Mouse (Mus musculus) midbrain, embryonic 12.5 days (tissue): Measurements from ENCODE around the gene Alyref. TPM values are rescaled to one million over a fixed set of nuclear protein-coding genes. Genes with fewer than 3 reads are reported as not detected.
"Not testable (repeated sequence)": the region's sequence is repeated elsewhere in the genome, so short reads cannot be mapped to it uniquely, and the experiment has no call there.

ENCODE experiments used
- ATAC-seq: fragments of 200-750 bp; cut with Nextera tagmentation; 2 replicates; pipeline ENCODE4 v1.8.0; 2017; ENCODE audit warnings: low read depth, moderate TSS enrichment, moderate library complexity; ENCODE audit not compliant: low FRiP score
- H3K27ac ChIP-seq: fragments of 300-500 bp; sonication (generic); replicated peaks from 2 replicates; pipeline ENCODE4 v1.5.1; 2016; ENCODE audit warnings: mild to moderate bottlenecking
- H3K27me3 ChIP-seq: fragments of 300-500 bp; sonication (generic); 2 replicates; pipeline ENCODE4 v1.6.1; 2016; ENCODE audit warnings: mild to moderate bottlenecking
- H3K36me3 ChIP-seq: fragments of 300-500 bp; sonication (generic); 2 replicates; pipeline ENCODE4 v1.6.1; 2016
- H3K4me1 ChIP-seq: fragments of 300-500 bp; sonication (generic); 2 replicates; pipeline ENCODE4 v1.6.1; 2016
- H3K4me2 ChIP-seq: fragments of 300-500 bp; sonication (generic); replicated peaks from 2 replicates; pipeline ENCODE4 v1.6.1; 2016; ENCODE audit warnings: mild to moderate bottlenecking, moderate library complexity
- H3K4me3 ChIP-seq: fragments of 300-500 bp; sonication (generic); 2 replicates; pipeline ENCODE4 v1.5.1; 2016; ENCODE audit warnings: mild to moderate bottlenecking
- H3K9ac ChIP-seq: fragments of 300-500 bp; sonication (generic); replicated peaks from 2 replicates; pipeline ENCODE4 v1.6.1; 2016; ENCODE audit warnings: mild to moderate bottlenecking, moderate library complexity
- H3K9me3 ChIP-seq: fragments of 300-500 bp; sonication (generic); 2 replicates; pipeline ENCODE4 v1.6.1; 2016; ENCODE audit warnings: mild to moderate bottlenecking
- WGBS: fragments of 180-500 bp; shearing (Covaris S2); methylation state at CpG from one replicate; pipeline ENCODE4 v1.1.7; 2016; 5-methylcytosine and 5-hydroxymethylcytosine counted together
- polyA plus RNA-seq: library from polyadenylated mRNA; unstranded; fragments of >200 nt; fragmentation: Nextera tagmentation; extraction: Ambion mirVana; gene quantifications from 2 replicates; pipeline ENCODE4 v1.2.1, GENCODE M21; 2016

Gene Alyref
- polyA plus RNA-seq, 1 experiment from 2014 or later, result 655 TPM

- Histone ChIP-seq H3K4me2 (no peak overlapping the region), H3K36me3 (peaks cover 76% of the 10 kb centered on the region), H3K9ac (0 out of 2 replicates have a peak overlapping the region, but pooled peaks have one; percentile 47), H3K27ac (no peak overlapping the region), H3K4me3 (no peak overlapping the region), H3K27me3 (peaks cover 37% of the 10 kb centered on the region), H3K4me1 (peaks cover 22% of the 10 kb centered on the region), H3K9me3 (no peaks in the 10 kb centered on the region)
- no peak for ATAC-seq
- 30% methylated on average over 8 of the region's 8 CpGs for WGBS
These were observed 11.1 kb upstream of the Alyref start for GRCm38 (mm10) chr11:120609250-120609649.

GRCm38 (mm10) chr11:120608241-120609034, 10.3 kb upstream of the Alyref start, which contains the start of gene Npb:
TSS of gene Npb (plus strand) at chr11:120608477.
- 6% methylated on average over 45 of the region's 45 CpGs for WGBS

GRCm38 (mm10) chr11:120606764-120607163, 8.6 kb upstream of the Alyref start:
- Histone ChIP-seq H3K4me2 (no peak overlapping the region), H3K9ac (no peak overlapping the region), H3K27me3 (peaks cover 37% of the 10 kb centered on the region), H3K4me1 (peaks cover 19% of the 10 kb centered on the region), H3K36me3 (peaks cover 76% of the 10 kb centered on the region), H3K27ac (no peak overlapping the region), H3K4me3 (no peak overlapping the region), H3K9me3 (no peaks in the 10 kb centered on the region)
- no peak for ATAC-seq
- WGBS, result 83% methylated on average over 4 of the region's 4 CpGs

More at GRCm38 (mm10) chr11:120608241-120609034, 10.3 kb upstream of the Alyref start, which contains the start of gene Npb:
- peak within 1 kb of the TSS; percentile 21 for H3K4me3 ChIP-seq
- no peaks in the 10 kb centered on the region for H3K9me3 ChIP-seq
- H3K36me3 ChIP-seq, result peaks cover 76% of the 10 kb centered on the region
- no peak within 1 kb of the TSS for H3K27ac ChIP-seq
- ATAC-seq, result no peak
- peaks cover 37% of the 10 kb centered on the region for H3K27me3 ChIP-seq
- H3K4me2 ChIP-seq, result peak within 1 kb of the TSS; percentile 45
- peak within 1 kb of the TSS; percentile 47 for H3K9ac ChIP-seq
- peaks cover 19% of the 10 kb centered on the region for H3K4me1 ChIP-seq

- H3K4me1 ChIP-seq, result peaks cover 19% of the 10 kb centered on the region
- H3K4me2 ChIP-seq, result no peak overlapping the region
- no peak overlapping the region for H3K27ac ChIP-seq
- ATAC-seq, result no peak
- peaks cover 71% of the 10 kb centered on the region for H3K36me3 ChIP-seq
- no peak overlapping the region for H3K9ac ChIP-seq
- WGBS, result 93% methylated on average over 7 of the region's 7 CpGs
- H3K4me3 ChIP-seq, result no peak overlapping the region
- H3K9me3 ChIP-seq, result no peaks in the 10 kb centered on the region
- peaks cover 37% of the 10 kb centered on the region for H3K27me3 ChIP-seq
These were observed 7.5 kb upstream of the Alyref start for GRCm38 (mm10) chr11:120605667-120606066.

GRCm38 (mm10) chr11:120603545-120603944, 5.4 kb upstream of the Alyref start:
- no peak overlapping the region for H3K4me2 ChIP-seq
- WGBS, result 84% methylated on average over 2 of the region's 2 CpGs

GRCm38 (mm10) chr11:120600716-120601115, 2.6 kb upstream of the Alyref start:
- Histone ChIP-seq H3K36me3 (peaks cover 64% of the 10 kb centered on the region), H3K27me3 (no peaks in the 10 kb centered on the region), H3K9ac (no peak overlapping the region), H3K9me3 (no peaks in the 10 kb centered on the region), H3K27ac (no peak overlapping the region), H3K4me2 (no peak overlapping the region), H3K4me3 (no peak overlapping the region), H3K4me1 (peaks cover 28% of the 10 kb centered on the region)
- WGBS, result 96% methylated on average over 3 of the region's 3 CpGs
- ATAC-seq, result no peak

More at GRCm38 (mm10) chr11:120603545-120603944, 5.4 kb upstream of the Alyref start:
- no peak overlapping the region for H3K9ac ChIP-seq
- H3K9me3 ChIP-seq, result no peaks in the 10 kb centered on the region
- peaks cover 64% of the 10 kb centered on the region for H3K36me3 ChIP-seq
- H3K4me1 ChIP-seq, result peaks cover 21% of the 10 kb centered on the region
- ATAC-seq, result no peak
- H3K27ac ChIP-seq, result no peak overlapping the region
- H3K27me3 ChIP-seq, result peaks cover 23% of the 10 kb centered on the region
- H3K4me3 ChIP-seq, result no peak overlapping the region

GRCm38 (mm10) chr11:120598990-120599549, 905 bp upstream of the Alyref start:
- WGBS, result 52% methylated on average over 17 of the region's 17 CpGs
- Histone ChIP-seq H3K9ac (peak overlapping the region; percentile 100), H3K4me2 (peak overlapping the region; percentile 99), H3K9me3 (no peaks in the 10 kb centered on the region), H3K27me3 (no peaks in the 10 kb centered on the region), H3K4me3 (peak overlapping the region; percentile 100), H3K4me1 (peaks cover 28% of the 10 kb centered on the region), H3K36me3 (peaks cover 62% of the 10 kb centered on the region), H3K27ac (peak overlapping the region; percentile 86)
- ATAC-seq, result no peak; the same call in 1 of the 2 replicates

- Histone ChIP-seq H3K4me3 (peak overlapping the region; percentile 100), H3K27me3 (no peaks in the 10 kb centered on the region), H3K9me3 (no peaks in the 10 kb centered on the region), H3K36me3 (peaks cover 62% of the 10 kb centered on the region), H3K4me1 (peaks cover 30% of the 10 kb centered on the region), H3K9ac (peak overlapping the region; percentile 100), H3K4me2 (peak overlapping the region; percentile 99), H3K27ac (peak overlapping the region; percentile 86)
- whole genome bisulfite sequencing, result 5% methylated on average over 89 of the region's 99 CpGs
- ATAC-seq, result peak; percentile 67; the same call in 1 of the 2 replicates
These were observed 627 bp downstream of the Alyref start for GRCm38 (mm10) chr11:120597240-120598235.

- H3K36me3 ChIP-seq, result peaks cover 96% of the 10 kb centered on the region
- no peaks in the 10 kb centered on the region for H3K27me3 ChIP-seq
- no peak overlapping the region for H3K4me2 ChIP-seq
- H3K4me3 ChIP-seq, result no peak overlapping the region
- peaks cover 4% of the 10 kb centered on the region; the same call in 1 of the 2 replicates for H3K9me3 ChIP-seq
- H3K4me1 ChIP-seq, result 0 out of 2 replicates have a peak, but pooled peaks cover 1% of the 10 kb centered on the region
- 95% methylated on average over 6 of the region's 6 CpGs for WGBS
- no peak for ATAC-seq
- no peak overlapping the region for H3K27ac ChIP-seq
- no peak overlapping the region for H3K9ac ChIP-seq
These were observed 9.6 kb downstream of the Alyref start for GRCm38 (mm10) chr11:120588531-120588930.

- H3K27ac ChIP-seq, result no peak overlapping the region
- H3K9ac ChIP-seq, result no peak overlapping the region
- H3K36me3 ChIP-seq, result peaks cover 62% of the 10 kb centered on the region
- no peak for ATAC-seq
- H3K4me1 ChIP-seq, result peaks cover 27% of the 10 kb centered on the region
- no peak overlapping the region for H3K4me2 ChIP-seq
- no peak overlapping the region for H3K4me3 ChIP-seq
- 97% methylated on average over 1 of the region's 1 CpGs for WGBS
- H3K27me3 ChIP-seq, result no peaks in the 10 kb centered on the region
- peaks cover 4% of the 10 kb centered on the region; the same call in 1 of the 2 replicates for H3K9me3 ChIP-seq
These were observed 14.2 kb downstream of the Alyref start for GRCm38 (mm10) chr11:120583937-120584336.

- H3K36me3 ChIP-seq, result peaks cover 62% of the 10 kb centered on the region
These were observed 15.2 kb downstream of the Alyref start for GRCm38 (mm10) chr11:120582982-120583293.

More at GRCm38 (mm10) chr11:120582982-120583293, 15.2 kb downstream of the Alyref start:
- 92% methylated on average over 2 of the region's 2 CpGs for WGBS
- H3K4me3 ChIP-seq, H3K27me3 ChIP-seq, ATAC-seq, H3K4me2 ChIP-seq, H3K9ac ChIP-seq, H3K27ac ChIP-seq, H3K9me3 ChIP-seq: not testable (repeated sequence)
- peaks cover 33% of the 10 kb centered on the region for H3K4me1 ChIP-seq
